Mouse (Mus musculus): ENCODE measurements around the gene Trim5. TPM values are rescaled to one million over a fixed set of nuclear protein-coding genes. Genes with fewer than 3 reads are reported as not detected.

The Trim5 gene
- total RNA-seq, 2 experiments from 2014 or later, result 0.30 to 0.41 TPM

- intact Hi-C loops (cut with DNase I), result no loop called here
- no peak for DNase-seq (ENCODE audit: low spot score in 2 of 2)
Measured at GRCm38 (mm10) chr7:104216011-104216535, 71.8 kb downstream of the Trim5 start.

Other genes starting within 250 kb of the Trim5 start
- gene Olfr642, start 235.4 kb downstream of the Trim5 start, total RNA-seq (2021), result not detected
- gene 4930516K23Rik, start 226.6 kb downstream of the Trim5 start, total RNA-seq (2021), result not detected
- gene Olfr644, start 216.2 kb downstream of the Trim5 start, total RNA-seq (2021), result not detected
- gene Olfr645, start 202.6 kb downstream of the Trim5 start, total RNA-seq (2021), result not detected
- under 1 TPM in 1 of 2 experiments, not detected in 1; 0.14 TPM for gene Olfr646, start 183.2 kb downstream of the Trim5 start, total RNA-seq (2021)
- gene Ubqln5, start 158.3 kb downstream of the Trim5 start, total RNA-seq (2021), result not detected
- gene Olfr643, start 150.7 kb downstream of the Trim5 start, total RNA-seq (2021), result not detected
- not detected for gene Ubqln3, start 144.8 kb downstream of the Trim5 start, total RNA-seq (2021)
- not detected for gene Ubqlnl, start 137.5 kb downstream of the Trim5 start, total RNA-seq (2021)
- gene Olfm5, start 123.3 kb downstream of the Trim5 start, total RNA-seq (2021), result not detected
- gene Olfr648, start 104.7 kb downstream of the Trim5 start, total RNA-seq (2021), result under 1 TPM; 0.41 to 0.55 TPM
- gene Olfr649, start 92.1 kb downstream of the Trim5 start, total RNA-seq (2021), result not detected
- gene Trim6, start 69.3 kb downstream of the Trim5 start, total RNA-seq (2021), result under 1 TPM; 0.34 to 0.55 TPM
- gene Trim34a, start 43.6 kb downstream of the Trim5 start, total RNA-seq (2021), result 1 to 10 TPM; 1.4 to 1.5 TPM
- gene Trim12a, start 27.4 kb upstream of the Trim5 start, total RNA-seq (2021), result 1 to 10 TPM; 1.8 to 2.1 TPM
- not detected for gene Trim34b, start 41.4 kb upstream of the Trim5 start, total RNA-seq (2021)
- 1 to 10 TPM in 1 of 2 experiments, under 1 TPM in 1; 0.94 to 1.5 TPM for gene Trim12c, start 65.3 kb upstream of the Trim5 start, total RNA-seq (2021)
- not detected for gene Trim30b, start 81.8 kb upstream of the Trim5 start, total RNA-seq (2021)
- gene Trim30c, start 112.7 kb upstream of the Trim5 start, total RNA-seq (2021), result not detected
- gene Trim30a, start 177.1 kb upstream of the Trim5 start, total RNA-seq (2021), result 1 to 10 TPM in 1 of 2 experiments, under 1 TPM in 1; 0.82 to 1.3 TPM
- under 1 TPM in 1 of 2 experiments, not detected in 1; 0.27 TPM for gene Trim30d, start 219.8 kb upstream of the Trim5 start, total RNA-seq (2021)

All from left cerebral cortex, postnatal 25 days (tissue).